Mouse (Mus musculus) frontal cortex, postnatal 10 days (tissue): Measurements from ENCODE around the gene Dnajb12.
A peak's percentile ranks its signal among the peaks of the same experiment; 100 is the strongest.

Experiments
- DNase-seq, 2 experiments: peaks; one replicate each; pipeline ENCODE4 v3.0.0; 2022; ENCODE audit warnings: low spot score in 2 of 2, mixed read lengths in 1 of 2

Gene Dnajb12

DNA sequence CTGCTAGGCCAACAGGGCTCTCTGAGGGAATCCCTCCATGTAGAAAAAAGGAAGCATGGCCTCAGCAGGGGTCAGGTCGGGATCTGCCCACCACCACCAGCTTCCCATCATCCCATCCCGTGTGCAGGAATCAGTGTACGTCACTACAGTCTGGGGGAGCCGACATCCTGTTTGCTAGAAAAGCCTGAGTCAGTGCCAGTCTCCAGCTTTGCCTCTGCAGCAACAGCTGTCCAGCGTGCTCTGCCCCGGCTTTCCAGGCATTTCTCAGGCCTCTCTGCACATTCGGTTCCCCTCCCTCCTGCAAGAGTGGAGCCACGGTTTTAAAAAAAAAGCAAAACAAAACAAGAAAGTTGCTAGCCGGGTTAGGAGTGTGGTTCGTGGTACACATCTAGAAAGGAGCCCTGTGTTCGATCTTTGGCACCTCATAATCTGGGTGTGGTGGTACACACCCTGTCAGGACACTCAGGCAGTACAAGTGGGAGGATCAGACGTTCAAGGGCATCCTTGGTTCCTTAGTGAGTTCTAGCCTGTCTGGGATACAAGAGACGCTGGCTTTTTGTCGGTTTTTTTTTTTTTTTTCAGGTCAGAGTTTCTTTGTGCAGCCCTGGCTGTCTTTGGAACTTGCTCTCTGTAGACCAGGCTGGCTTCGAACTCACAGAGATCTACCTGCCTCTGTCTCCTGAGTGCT is 40.3 kb downstream of the Dnajb12 start:
- DNase-seq, result no peak

DNA sequence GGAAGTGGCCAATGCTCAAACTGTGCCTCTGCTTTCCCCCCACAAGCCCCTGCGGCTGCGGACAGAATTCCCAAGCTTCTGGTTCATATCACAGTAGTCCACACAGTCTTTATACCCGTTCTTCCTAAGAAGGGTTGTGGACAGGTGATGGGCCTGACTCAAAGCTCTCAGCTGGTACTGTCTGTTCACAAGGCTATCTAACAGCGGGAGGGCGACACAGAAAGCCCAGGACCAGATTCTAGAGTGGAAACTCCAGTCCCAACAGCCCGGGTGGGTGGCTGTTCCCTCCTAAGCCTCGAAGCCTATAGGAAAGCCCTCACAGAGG is 41.1 kb downstream of the Dnajb12 start:
- DNase-seq, result no peak

GRCm38 (mm10) chr10:59920810-59921681 is 41.7 kb downstream of the Dnajb12 start:
- DNase-seq, result peak; percentile 55 to 71

DNA sequence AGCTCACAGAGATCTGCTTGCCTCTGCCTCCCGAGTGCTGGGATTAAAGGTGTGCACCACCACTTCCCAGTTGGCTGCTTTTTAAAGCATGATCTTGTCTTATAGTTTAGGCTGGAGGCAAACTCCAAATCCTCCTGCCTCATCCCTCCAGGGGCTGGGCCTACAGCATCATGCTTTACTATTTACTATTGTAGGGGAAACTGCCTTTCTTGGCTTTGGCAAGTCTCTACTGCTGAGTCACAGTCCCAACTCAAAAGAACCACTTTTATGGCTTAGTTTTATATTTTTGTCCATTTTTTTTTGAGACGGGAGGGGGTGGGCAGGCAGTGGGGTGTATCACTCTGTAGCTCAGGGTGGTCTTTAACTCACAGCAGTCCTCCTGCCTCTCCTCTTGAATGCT is 44.1 kb downstream of the Dnajb12 start:
- DNase-seq, result no peak

GRCm38 (mm10) chr10:59924305-59924704 is 44.9 kb downstream of the Dnajb12 start:
- peak in 1 of 2 experiments; percentile 48 for DNase-seq

GRCm38 (mm10) chr10:59929205-59929604 is 49.8 kb downstream of the Dnajb12 start:
- no peak for DNase-seq

- DNase-seq, result no peak
Observed at GRCm38 (mm10) chr10:59930996-59931395, 51.6 kb downstream of the Dnajb12 start.

DNA sequence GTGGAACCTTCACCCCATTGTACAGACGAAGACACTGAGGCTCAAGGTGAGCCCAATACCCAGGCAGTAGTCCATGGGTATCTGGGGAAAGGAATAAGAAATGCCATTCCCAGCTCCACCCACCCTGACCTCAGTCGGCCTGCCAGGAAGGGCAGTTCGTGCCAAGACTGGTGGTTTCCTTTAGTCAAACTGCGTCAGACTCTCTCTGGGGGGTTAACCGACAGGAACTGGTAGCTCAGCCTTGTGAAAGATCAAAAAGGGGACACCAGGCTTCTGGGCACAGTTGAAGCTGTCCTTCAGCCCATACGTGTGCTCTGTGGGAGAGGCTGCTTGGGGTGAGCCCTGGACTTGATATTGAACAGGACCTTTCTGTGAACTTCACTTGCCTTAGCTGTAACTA is 53.2 kb downstream of the Dnajb12 start:
- no peak for DNase-seq

DNA sequence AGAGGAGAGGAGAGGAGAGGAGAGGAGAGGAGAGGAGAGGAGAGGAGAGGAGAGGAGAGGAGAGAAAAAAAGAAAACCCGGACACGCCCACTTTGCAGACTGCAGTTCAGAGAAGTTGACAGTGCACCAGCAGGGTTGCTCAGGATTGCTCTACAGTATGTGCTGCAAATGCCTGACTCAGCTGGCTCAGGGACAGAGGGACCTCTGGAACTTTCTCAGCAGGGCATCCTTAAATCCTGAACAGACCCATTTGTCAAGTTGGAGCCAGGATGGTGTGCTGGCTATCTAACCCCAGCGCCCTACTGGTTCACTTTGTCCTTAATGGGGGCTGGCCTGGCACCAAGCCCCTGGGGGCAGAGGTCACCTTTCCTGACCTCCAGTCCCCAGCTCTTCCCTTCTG is 54.7 kb downstream of the Dnajb12 start:
- no peak for DNase-seq

GRCm38 (mm10) chr10:59936058-59936856 is 56.9 kb downstream of the Dnajb12 start:
- no peak for DNase-seq

- no peak for DNase-seq
Observed at GRCm38 (mm10) chr10:59938662-59939061, 59.3 kb downstream of the Dnajb12 start.

- DNase-seq, result no peak
Observed at GRCm38 (mm10) chr10:59939081-59939480, 59.7 kb downstream of the Dnajb12 start.

DNA sequence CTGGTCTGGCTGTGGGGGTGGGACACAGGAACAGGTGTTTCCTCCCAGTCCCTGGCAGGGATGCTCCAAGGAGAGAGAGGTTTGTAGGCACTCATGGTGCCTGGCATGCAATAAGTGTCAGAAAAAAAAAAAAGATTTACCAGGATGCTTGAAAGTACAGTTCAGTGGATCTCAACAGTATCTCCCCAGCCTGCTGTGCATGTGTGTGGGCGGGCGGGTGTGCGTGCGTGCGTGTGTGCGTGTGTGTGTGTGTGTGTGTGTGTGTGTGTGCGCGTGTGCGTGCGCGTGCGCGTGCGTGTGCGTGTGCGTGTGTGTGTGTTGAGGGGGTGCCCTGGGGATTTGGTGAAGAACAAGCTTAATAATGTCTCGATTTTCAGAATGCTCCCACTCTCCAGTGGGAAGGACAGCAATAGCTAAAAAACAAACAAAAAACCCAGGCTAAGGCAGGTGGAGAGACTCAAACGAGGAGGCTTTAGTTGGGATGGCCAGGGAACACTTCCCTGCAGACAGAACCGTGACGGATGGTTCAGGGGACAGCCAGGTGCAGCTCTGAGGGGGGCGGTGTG is 63.0 kb downstream of the Dnajb12 start:
- DNase-seq, result no peak

GRCm38 (mm10) chr10:59942847-59943420 is 63.6 kb downstream of the Dnajb12 start:
- DNase-seq, result peak in 1 of 2 experiments; percentile 83

DNA sequence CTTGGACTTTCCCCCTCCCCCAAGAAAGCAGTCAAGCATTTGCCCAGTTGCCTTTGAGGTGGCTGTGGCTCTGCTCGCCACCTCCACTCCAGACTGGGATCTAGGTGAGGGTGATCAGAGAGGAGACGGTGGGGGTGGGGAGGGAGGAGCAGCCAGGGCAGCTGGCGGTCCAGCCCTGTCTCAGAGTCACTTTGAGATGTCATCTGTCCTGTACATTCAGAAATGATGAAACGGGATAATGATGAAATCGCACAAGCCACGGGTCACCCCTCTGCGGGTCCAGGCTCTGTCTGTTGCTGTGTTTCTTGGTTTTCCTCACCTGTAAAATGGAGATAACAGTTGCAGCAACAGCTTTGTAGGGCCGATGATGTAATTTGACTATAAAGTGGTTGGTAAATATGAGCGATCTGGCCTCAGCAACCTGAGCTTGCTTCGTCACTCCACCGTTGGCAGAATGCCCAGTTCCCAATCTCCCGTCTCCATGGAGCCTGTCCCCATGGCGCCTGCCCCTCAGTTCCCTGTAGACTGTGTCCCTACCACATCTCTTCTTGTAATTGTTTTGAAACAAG is 64.1 kb downstream of the Dnajb12 start:
- peak; percentile 73 to 78 for DNase-seq

- no peak for DNase-seq
Observed at GRCm38 (mm10) chr10:59945416-59945815, 66.1 kb downstream of the Dnajb12 start.

- DNase-seq, result no peak
Observed at GRCm38 (mm10) chr10:59946362-59946761, 67.0 kb downstream of the Dnajb12 start.

GRCm38 (mm10) chr10:59947296-59948073 is 68.1 kb downstream of the Dnajb12 start:
- no peak for DNase-seq

- no peak for DNase-seq
Observed at GRCm38 (mm10) chr10:59948363-59949254, 69.3 kb downstream of the Dnajb12 start.
